Mouse (Mus musculus): ENCODE data around the gene Dop1b. TPM values are rescaled to one million over a fixed set of nuclear protein-coding genes. Genes with fewer than 3 reads are reported as not detected.
"Not testable (repeated sequence)": the region's sequence is repeated elsewhere in the genome, so short reads cannot be mapped to it uniquely, and the experiment has no call there.

Gene Dop1b
- polyA plus RNA-seq, 1 experiment from 2014 or later, result 5.3 TPM

DNA sequence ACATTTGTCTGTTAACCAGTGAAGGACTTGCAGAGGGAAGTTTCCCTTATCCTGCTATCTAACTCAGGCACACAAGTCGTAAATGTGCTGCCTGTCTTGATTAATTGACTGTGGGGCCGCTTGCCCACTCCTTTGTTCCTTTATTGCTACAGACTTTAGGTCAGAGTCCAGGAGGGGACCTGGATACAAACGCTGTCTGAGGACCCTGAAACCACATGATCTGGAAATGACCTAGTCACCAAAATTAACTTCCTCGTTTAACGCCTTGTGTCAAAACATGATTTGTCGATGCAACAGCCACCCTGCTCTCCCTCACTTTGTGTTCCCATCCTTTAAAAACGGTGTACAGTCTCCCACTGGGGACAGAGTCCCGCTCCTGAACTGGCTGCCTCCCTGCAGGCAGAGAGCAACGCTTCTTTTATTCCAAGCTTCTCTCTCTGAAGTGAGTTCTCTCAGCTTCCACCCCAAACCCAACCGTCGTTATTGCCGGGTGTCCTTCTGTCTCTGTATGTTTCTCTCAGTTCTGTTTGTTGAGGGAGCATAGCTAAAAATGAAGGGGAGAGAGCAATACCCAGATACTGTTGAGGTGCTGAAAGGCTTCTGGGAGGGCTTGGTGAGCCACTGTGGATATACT is 107.1 kb downstream of the Dop1b start:
- peak; percentile 63 for DNase-seq (ENCODE audit: low spot score)
- no peaks in the 10 kb centered on the region for H3K36me3 ChIP-seq
- WGBS, result 16% methylated on average over 12 of the region's 12 CpGs

DNA sequence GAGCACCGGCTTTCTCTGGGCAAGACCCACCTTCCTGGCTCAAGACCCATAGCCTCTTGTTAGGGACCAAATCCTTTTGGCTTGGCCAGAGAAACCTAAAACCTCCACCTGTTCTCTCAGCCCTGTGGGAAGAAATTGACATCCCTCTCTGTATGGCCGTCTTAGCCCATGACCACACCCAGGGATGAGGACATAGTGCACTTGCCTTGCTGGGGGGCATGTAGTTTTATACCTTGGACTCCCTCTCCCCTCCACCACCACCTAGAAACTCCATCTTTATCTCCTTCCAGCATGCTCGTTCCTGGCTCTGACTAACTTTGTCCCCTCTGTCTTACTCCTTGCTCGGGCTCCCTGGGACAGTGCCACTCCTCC is 107.6 kb downstream of the Dop1b start:
- peak overlapping the region; percentile 70 for H3K27ac ChIP-seq
- H3K9me3 ChIP-seq (replicated peaks), result no peaks in the 10 kb centered on the region
- H3K27me3 ChIP-seq (ENCODE audit: low read depth, poor library complexity, severe bottlenecking), result peaks cover 6% of the 10 kb centered on the region; the same call in 1 of the 2 replicates
- peaks cover 26% of the 10 kb centered on the region for H3K4me1 ChIP-seq
- H3K4me3 ChIP-seq, result no peak overlapping the region
- no peaks in the 10 kb centered on the region for H3K36me3 ChIP-seq
- no peak for DNase-seq (ENCODE audit: low spot score)
- 64% methylated on average over 4 of the region's 4 CpGs for WGBS

More for the DNA sequence above, 107.1 kb downstream of the Dop1b start:
- Histone ChIP-seq H3K27ac (peak overlapping the region; percentile 70), H3K9me3 (replicated peaks) (no peaks in the 10 kb centered on the region), H3K27me3 (ENCODE audit: low read depth, poor library complexity, severe bottlenecking) (peaks cover 6% of the 10 kb centered on the region; the same call in 1 of the 2 replicates), H3K4me3 (peak overlapping the region; percentile 20), H3K4me1 (peaks cover 26% of the 10 kb centered on the region)

DNA sequence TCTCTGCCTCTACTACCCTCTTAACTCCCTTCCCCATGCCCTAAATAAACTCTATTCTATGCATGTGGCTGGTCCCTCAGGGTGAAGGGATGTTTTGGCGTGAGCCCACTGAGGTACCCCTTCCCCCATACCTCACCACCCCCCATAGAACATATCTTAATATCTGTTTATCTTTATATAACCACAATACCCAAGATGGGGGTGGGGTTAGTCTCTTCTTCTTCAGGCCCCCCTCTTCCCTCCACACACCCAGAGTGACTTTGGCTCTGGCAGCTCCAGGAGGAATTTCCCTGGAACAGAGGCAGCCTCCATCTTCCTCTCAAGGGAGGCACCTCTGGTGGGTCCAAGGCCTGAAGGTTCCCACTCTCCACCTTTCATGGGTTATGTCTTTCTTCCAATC is 108.3 kb downstream of the Dop1b start:
- no peaks in the 10 kb centered on the region for H3K36me3 ChIP-seq
- no peak overlapping the region for H3K27ac ChIP-seq
- 80% methylated on average over 1 of the region's 1 CpGs for WGBS
- H3K9me3 ChIP-seq (replicated peaks), result no peaks in the 10 kb centered on the region
- peaks cover 6% of the 10 kb centered on the region; the same call in 1 of the 2 replicates for H3K27me3 ChIP-seq (ENCODE audit: low read depth, poor library complexity, severe bottlenecking)
- no peak for DNase-seq (ENCODE audit: low spot score)
- H3K4me3 ChIP-seq, result no peak overlapping the region
- peaks cover 26% of the 10 kb centered on the region for H3K4me1 ChIP-seq

- no peak overlapping the region for H3K4me3 ChIP-seq
Observed at GRCm38 (mm10) chr16:93821706-93822105, 110.0 kb downstream of the Dop1b start.

DNA sequence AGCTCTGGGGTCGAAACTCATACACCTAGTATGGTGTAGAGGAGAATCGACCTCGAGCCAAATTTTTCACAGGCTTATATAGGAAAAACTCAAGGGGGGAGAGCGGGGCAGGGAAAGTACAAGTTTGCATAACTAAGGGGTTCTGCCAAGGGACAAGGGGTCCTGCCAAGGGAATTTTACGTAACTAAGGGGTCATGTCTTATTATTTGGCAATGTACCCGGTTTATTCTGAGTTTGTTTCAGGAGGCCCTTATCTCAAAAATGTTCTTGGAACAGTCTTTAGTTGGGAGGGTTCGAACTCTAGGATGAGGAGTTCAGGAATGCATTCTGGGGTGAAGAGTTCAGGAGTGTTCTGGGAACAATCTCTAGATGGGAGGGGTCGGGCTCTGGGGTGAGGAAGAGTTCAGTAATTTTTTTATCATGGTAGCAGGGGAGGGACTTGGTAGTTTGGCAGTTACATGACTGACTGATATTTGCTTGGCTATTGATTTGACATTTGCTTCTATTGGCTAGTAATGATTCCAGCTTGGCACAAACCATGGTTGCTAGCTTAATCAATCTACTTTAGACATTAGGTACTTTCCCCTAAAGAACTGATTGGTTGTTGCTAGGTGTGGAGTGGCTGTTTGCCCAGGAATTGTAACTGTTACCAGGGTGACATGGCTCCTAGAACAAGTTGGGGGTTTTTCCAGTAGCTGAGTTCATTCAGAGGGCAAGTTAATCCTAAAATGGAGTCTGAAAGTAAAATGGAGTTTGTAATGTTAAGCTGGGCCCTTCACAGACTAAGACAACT is 110.9 kb downstream of the Dop1b start:
- peaks cover 20% of the 10 kb centered on the region for H3K4me1 ChIP-seq
- H3K27me3 ChIP-seq (ENCODE audit: low read depth, poor library complexity, severe bottlenecking); DNase-seq (ENCODE audit: low spot score); H3K4me3 ChIP-seq; H3K27ac ChIP-seq; H3K36me3 ChIP-seq; H3K9me3 ChIP-seq (replicated peaks): not testable (repeated sequence)
- 90% methylated on average over 5 of the region's 8 CpGs for WGBS

More at GRCm38 (mm10) chr16:93821706-93822105, 110.0 kb downstream of the Dop1b start:
- no peak for DNase-seq (ENCODE audit: low spot score)
- WGBS, result 93% methylated on average over 3 of the region's 3 CpGs
- peaks cover 6% of the 10 kb centered on the region; the same call in 1 of the 2 replicates for H3K27me3 ChIP-seq (ENCODE audit: low read depth, poor library complexity, severe bottlenecking)
- H3K9me3 ChIP-seq (replicated peaks), result no peaks in the 10 kb centered on the region
- no peak overlapping the region for H3K27ac ChIP-seq
- peaks cover 20% of the 10 kb centered on the region for H3K4me1 ChIP-seq
- H3K36me3 ChIP-seq, result no peaks in the 10 kb centered on the region

DNA sequence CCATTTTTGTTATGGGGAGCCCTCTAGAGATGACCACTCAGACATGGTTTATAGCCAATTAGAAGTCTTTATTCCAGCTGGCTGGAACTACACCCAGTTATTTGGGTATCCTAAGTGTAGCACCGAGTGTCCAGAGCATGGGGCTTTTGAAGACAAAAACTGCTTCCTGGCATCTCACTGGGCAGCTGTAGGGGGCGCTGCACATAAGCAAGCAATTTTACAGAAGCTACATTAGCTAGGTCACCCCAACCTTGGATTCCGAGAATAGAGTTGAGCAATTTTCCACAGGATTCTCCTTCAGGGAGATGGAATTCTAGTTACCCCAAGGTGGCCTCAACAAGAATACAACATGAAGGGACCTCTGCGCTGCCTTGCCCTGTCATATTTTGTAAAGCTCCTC is 113.1 kb downstream of the Dop1b start:
- 80% methylated on average over 4 of the region's 4 CpGs for WGBS
- Histone ChIP-seq H3K9me3 (replicated peaks) (no peaks in the 10 kb centered on the region), H3K4me1 (0 out of 2 replicates have a peak, but pooled peaks cover 2% of the 10 kb centered on the region), H3K4me3 (no peak overlapping the region), H3K36me3 (no peaks in the 10 kb centered on the region), H3K27ac (no peak overlapping the region), H3K27me3 (ENCODE audit: low read depth, poor library complexity, severe bottlenecking) (peaks cover 3% of the 10 kb centered on the region; the same call in 1 of the 2 replicates)
- no peak for DNase-seq (ENCODE audit: low spot score)

GRCm38 (mm10) chr16:93825463-93825862 is 113.8 kb downstream of the Dop1b start:
- no peak for DNase-seq (ENCODE audit: low spot score)
- no peaks in the 10 kb centered on the region for H3K9me3 ChIP-seq (replicated peaks)
- H3K4me1 ChIP-seq, result no peaks in the 10 kb centered on the region
- WGBS, result 83% methylated on average over 4 of the region's 4 CpGs
- H3K4me3 ChIP-seq, result no peak overlapping the region
- H3K27ac ChIP-seq, result no peak overlapping the region
- H3K27me3 ChIP-seq (ENCODE audit: low read depth, poor library complexity, severe bottlenecking), result no peaks in the 10 kb centered on the region
- H3K36me3 ChIP-seq, result no peaks in the 10 kb centered on the region

GRCm38 (mm10) chr16:93826054-93826453 is 114.3 kb downstream of the Dop1b start:
- no peak for DNase-seq (ENCODE audit: low spot score)
- H3K4me1 ChIP-seq, result no peaks in the 10 kb centered on the region
- H3K9me3 ChIP-seq (replicated peaks), result no peaks in the 10 kb centered on the region
- WGBS, result 67% methylated on average over 11 of the region's 11 CpGs
- H3K4me3 ChIP-seq, result no peak overlapping the region
- H3K27ac ChIP-seq, result no peak overlapping the region
- H3K27me3 ChIP-seq (ENCODE audit: low read depth, poor library complexity, severe bottlenecking), result no peaks in the 10 kb centered on the region
- H3K36me3 ChIP-seq, result no peaks in the 10 kb centered on the region

- H3K27ac ChIP-seq; H3K27me3 ChIP-seq (ENCODE audit: low read depth, poor library complexity, severe bottlenecking); H3K36me3 ChIP-seq; H3K9me3 ChIP-seq (replicated peaks); H3K4me1 ChIP-seq; DNase-seq (ENCODE audit: low spot score); H3K4me3 ChIP-seq: not testable (repeated sequence)
- 56% methylated on average over 5 of the region's 5 CpGs for WGBS
Observed at GRCm38 (mm10) chr16:93826478-93826877, 114.8 kb downstream of the Dop1b start.

- 91% methylated on average over 6 of the region's 6 CpGs for WGBS
- no peak for DNase-seq (ENCODE audit: low spot score)
- no peaks in the 10 kb centered on the region for H3K9me3 ChIP-seq (replicated peaks)
- H3K27ac ChIP-seq, result no peak overlapping the region
- H3K27me3 ChIP-seq (ENCODE audit: low read depth, poor library complexity, severe bottlenecking), result no peaks in the 10 kb centered on the region
- no peak overlapping the region for H3K4me3 ChIP-seq
- no peaks in the 10 kb centered on the region for H3K36me3 ChIP-seq
- H3K4me1 ChIP-seq, result no peaks in the 10 kb centered on the region
Observed at GRCm38 (mm10) chr16:93826909-93827308, 115.2 kb downstream of the Dop1b start.

DNA sequence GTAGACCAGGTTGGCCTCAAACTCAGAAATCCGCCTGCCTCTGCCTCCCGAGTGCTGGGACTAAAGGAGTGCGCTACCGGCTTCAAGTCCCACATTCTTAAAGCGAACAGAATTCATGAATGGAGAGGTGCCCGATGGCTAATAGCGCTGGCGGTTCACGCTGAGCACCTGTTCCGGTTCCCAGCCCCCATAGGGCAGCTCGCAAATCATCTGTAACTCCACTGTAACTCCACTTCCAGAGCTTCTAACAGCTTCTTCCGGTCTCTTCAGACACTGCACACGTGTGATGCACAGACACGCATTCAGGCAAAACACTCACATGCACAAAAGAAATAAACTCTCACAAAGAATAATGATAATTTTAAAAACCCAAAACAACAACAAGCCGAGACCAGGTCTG is 117.8 kb downstream of the Dop1b start:
- H3K4me1 ChIP-seq, result peaks cover 7% of the 10 kb centered on the region
- no peak overlapping the region for H3K27ac ChIP-seq
- DNase-seq (ENCODE audit: low spot score), result no peak
- WGBS, result 95% methylated on average over 15 of the region's 15 CpGs
- H3K9me3 ChIP-seq (replicated peaks), result no peaks in the 10 kb centered on the region
- no peaks in the 10 kb centered on the region for H3K36me3 ChIP-seq
- H3K4me3 ChIP-seq, result no peak overlapping the region
- no peaks in the 10 kb centered on the region for H3K27me3 ChIP-seq (ENCODE audit: low read depth, poor library complexity, severe bottlenecking)

GRCm38 (mm10) chr16:93830071-93830470 is 118.4 kb downstream of the Dop1b start:
- WGBS, result 86% methylated on average over 9 of the region's 9 CpGs
- Histone ChIP-seq H3K27ac (no peak overlapping the region), H3K4me3 (no peak overlapping the region), H3K9me3 (replicated peaks) (no peaks in the 10 kb centered on the region), H3K36me3 (no peaks in the 10 kb centered on the region), H3K4me1 (peaks cover 7% of the 10 kb centered on the region), H3K27me3 (ENCODE audit: low read depth, poor library complexity, severe bottlenecking) (no peaks in the 10 kb centered on the region)
- no peak for DNase-seq (ENCODE audit: low spot score)

DNA sequence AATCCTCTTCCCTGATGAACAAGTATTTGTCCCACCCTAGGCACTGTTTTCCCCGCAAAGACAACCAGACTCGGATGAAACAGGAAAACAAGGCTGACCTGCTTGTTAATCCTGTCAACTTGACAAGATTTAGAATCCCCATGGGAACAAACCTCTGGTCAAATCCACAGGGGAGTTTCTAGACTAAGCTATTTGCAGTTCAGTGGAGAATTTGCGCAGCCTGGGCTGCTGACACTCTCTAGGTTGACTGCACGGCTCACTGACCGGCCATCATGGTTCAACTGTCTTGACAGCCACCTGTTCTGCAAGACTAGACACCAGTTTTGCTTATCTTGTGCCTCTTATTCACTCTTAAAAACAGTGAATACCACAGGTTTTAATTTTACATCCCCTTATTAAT is 119.2 kb downstream of the Dop1b start:
- WGBS, result 66% methylated on average over 5 of the region's 5 CpGs
- no peaks in the 10 kb centered on the region for H3K9me3 ChIP-seq (replicated peaks)
- peak; percentile 28 for DNase-seq (ENCODE audit: low spot score)

More for the DNA sequence above, 119.2 kb downstream of the Dop1b start:
- H3K36me3 ChIP-seq, result peaks cover 4% of the 10 kb centered on the region; the same call in 1 of the 2 replicates
- H3K27me3 ChIP-seq (ENCODE audit: low read depth, poor library complexity, severe bottlenecking), result no peaks in the 10 kb centered on the region
- no peak overlapping the region for H3K4me3 ChIP-seq
- H3K4me1 ChIP-seq, result peaks cover 7% of the 10 kb centered on the region
- H3K27ac ChIP-seq, result no peak overlapping the region
